Mouse (Mus musculus): ENCODE data around the gene Speer2.

Speer2 gene

DNA sequence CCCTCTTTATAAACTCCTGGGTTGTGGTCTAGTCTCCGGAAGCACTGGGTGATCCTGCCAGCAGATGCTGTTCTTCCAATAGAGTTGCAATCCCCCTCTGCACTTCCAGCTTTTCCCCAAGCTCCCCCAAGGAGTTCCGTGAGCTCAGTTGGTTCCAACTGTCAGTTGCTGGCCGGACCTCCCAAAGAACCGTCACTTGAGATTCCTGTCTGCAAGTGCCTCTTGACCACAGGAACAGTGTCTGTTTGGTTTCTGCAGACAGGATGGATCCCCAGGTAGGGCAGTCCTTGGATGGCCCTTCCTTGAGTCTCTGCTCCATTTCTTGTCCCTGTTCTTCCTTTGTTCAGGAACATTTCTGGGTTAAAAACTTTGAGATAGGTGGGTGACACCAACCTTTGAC, at the start of gene Speer2:
Gene Speer2, minus strand, starts transcription at position 101 of the 400 bp plus-strand sequence.
- no peak for DNase-seq (ENCODE audit: low spot score)

DNA sequence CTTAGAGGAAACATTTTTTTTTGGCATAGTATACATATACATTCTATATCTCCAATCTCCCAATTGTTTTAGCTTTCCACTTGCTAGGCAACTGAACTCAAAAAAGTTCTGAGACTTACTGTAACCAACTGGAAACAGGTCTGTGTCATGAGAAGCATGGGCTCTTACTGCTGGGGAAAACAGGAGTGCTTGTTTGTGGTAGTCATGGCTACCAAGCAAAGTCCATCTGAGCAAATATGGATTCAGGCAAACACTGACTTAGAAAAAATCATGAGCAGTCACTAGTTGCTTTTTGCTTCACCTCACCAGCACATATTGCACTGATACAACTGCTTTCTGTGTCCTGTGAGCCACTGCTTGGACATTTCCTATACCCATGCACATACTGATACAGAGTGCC, 40.8 kb upstream of the Speer2 start:
- no peak for DNase-seq (ENCODE audit: low spot score)

DNA sequence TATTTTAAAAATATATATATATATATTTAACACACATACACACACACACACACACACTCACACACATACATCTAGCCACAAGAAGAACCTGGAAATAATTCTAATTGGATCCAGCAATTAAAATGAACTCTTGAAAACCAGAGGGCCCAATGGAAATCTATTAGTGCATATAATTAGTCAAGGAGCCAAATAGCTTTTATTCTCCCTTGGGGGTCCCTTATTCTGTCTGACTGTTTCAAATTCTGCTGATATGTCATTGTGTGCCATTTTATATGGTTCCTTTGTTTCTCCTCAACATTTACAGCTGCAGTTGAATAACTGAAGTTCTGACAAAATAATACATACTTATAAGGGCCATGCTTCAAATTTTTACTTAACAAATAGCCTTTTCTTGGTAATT, 17.2 kb upstream of the Speer2 start:
- no peak for DNase-seq (ENCODE audit: low spot score)

DNA sequence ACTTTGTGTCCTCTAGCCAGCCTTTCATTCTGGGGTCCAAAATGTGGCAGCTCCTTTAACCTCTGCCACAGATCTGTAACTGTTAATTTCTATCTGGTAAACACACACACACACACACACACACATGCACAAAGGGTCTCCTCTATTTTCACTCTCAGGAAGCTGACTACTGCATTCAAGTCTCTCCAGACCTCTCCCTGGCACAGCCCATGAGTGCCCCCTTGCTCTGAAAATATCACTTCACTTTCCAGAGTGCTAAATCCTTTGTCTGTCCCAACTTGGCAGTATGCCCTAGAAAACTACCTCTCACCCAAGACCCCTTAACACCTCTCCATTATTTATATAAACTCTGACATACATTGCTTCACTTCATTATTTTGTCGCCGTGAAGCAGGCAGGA, 26.9 kb downstream of the Speer2 start:
- DNase-seq (ENCODE audit: low spot score), result no peak

DNA sequence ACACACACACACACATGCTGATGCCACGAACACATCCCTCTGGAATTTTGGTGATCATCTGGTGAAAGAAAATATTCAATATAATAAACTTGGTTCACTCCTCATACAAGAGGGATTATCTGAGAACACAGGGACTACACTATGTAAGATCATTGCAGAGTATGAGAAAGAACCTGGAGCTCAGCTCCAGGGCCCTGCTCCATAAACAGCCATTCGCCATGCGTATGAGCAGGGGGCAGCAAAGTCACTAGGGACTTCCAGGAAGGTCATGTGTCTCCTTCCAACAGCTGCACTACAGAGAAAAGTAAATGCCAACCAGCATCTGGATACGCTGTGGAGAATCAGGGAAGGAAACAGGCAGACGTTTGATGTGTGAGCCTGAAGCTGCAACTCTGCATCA, 49.9 kb downstream of the Speer2 start:
- no peak for DNase-seq (ENCODE audit: low spot score)
